Mouse (Mus musculus) natural killer cell, adult 2 months (primary cell): ENCODE measurements around the gene Fbln1.

ENCODE experiments used
- DNase-seq, 2 experiments: peaks; one replicate each; pipeline ENCODE4 v3.0.0; 2022; ENCODE audit warnings: low spot score in 2 of 2

The Fbln1 gene

GRCm38 (mm10) chr15:85238821-85239745 is 33.3 kb downstream of the Fbln1 start:
- no peak for DNase-seq

- DNase-seq, result no peak
Observed at GRCm38 (mm10) chr15:85240086-85240485, 34.3 kb downstream of the Fbln1 start.

GRCm38 (mm10) chr15:85241856-85242255 is 36.1 kb downstream of the Fbln1 start:
- DNase-seq, result no peak

- no peak for DNase-seq
Observed at GRCm38 (mm10) chr15:85244414-85245161, 38.8 kb downstream of the Fbln1 start.

GRCm38 (mm10) chr15:85245241-85246010 is 39.7 kb downstream of the Fbln1 start:
- no peak for DNase-seq

GRCm38 (mm10) chr15:85246016-85246415 is 40.3 kb downstream of the Fbln1 start:
- no peak for DNase-seq

- DNase-seq, result no peak
Observed at GRCm38 (mm10) chr15:85246936-85247335, 41.2 kb downstream of the Fbln1 start.

- DNase-seq, result no peak
Observed at GRCm38 (mm10) chr15:85248311-85248710, 42.6 kb downstream of the Fbln1 start.

- no peak for DNase-seq
Observed at GRCm38 (mm10) chr15:85249252-85249651, 43.5 kb downstream of the Fbln1 start.

- DNase-seq, result peak; percentile 23 to 42
Observed at GRCm38 (mm10) chr15:85250436-85250835, 44.7 kb downstream of the Fbln1 start.

GRCm38 (mm10) chr15:85252476-85252875 is 46.7 kb downstream of the Fbln1 start:
- DNase-seq, result no peak

- DNase-seq, result peak; percentile 12 to 47
Observed at GRCm38 (mm10) chr15:85257775-85258429, 52.2 kb downstream of the Fbln1 start.

- no peak for DNase-seq
Observed at GRCm38 (mm10) chr15:85262805-85263204, 57.1 kb downstream of the Fbln1 start.

GRCm38 (mm10) chr15:85266729-85267434 is 61.1 kb downstream of the Fbln1 start:
- DNase-seq, result peak; percentile 22 to 45

- DNase-seq, result no peak
Observed at GRCm38 (mm10) chr15:85267891-85268290, 62.1 kb downstream of the Fbln1 start.

GRCm38 (mm10) chr15:85272988-85273387 is 67.2 kb downstream of the Fbln1 start:
- DNase-seq, result no peak

GRCm38 (mm10) chr15:85277221-85277620 is 71.5 kb downstream of the Fbln1 start:
- DNase-seq, result no peak

GRCm38 (mm10) chr15:85278986-85279385 is 73.2 kb downstream of the Fbln1 start:
- no peak for DNase-seq

- DNase-seq, result no peak
Observed at GRCm38 (mm10) chr15:85282021-85282420, 76.3 kb downstream of the Fbln1 start.

- DNase-seq, result no peak
Observed at GRCm38 (mm10) chr15:85284651-85285050, 78.9 kb downstream of the Fbln1 start.

GRCm38 (mm10) chr15:85294632-85295031 is 88.9 kb downstream of the Fbln1 start:
- no peak for DNase-seq
